Mouse (Mus musculus) embryonic facial prominence, embryonic 11.5 days (tissue): Measurements from ENCODE around the gene Pde2a. TPM values are rescaled to one million over a fixed set of nuclear protein-coding genes. Genes with fewer than 3 reads are reported as not detected.
A peak's percentile ranks its signal among the peaks of the same experiment; 100 is the strongest.

Experiments used
- ATAC-seq: fragments of 200-750 bp; cut with Nextera tagmentation; replicated peaks from 2 replicates; pipeline ENCODE4 v1.8.0; 2017; ENCODE audit warnings: low read depth; ENCODE audit not compliant: insufficient number of reproducible peaks, low FRiP score, low TSS enrichment
- DNase-seq: peaks from one replicate; pipeline ENCODE4 v3.0.0-alpha.2; 2015; ENCODE audit warnings: low spot score
- H3K27ac ChIP-seq: fragments of 300-500 bp; sonication (generic); replicated peaks from 2 replicates; pipeline ENCODE4 v1.5.1; 2014; ENCODE audit warnings: mild to moderate bottlenecking, low read depth, low read length, control low read depth
- H3K27me3 ChIP-seq: fragments of 300-500 bp; sonication (generic); 2 replicates; pipeline ENCODE4 v1.6.1; 2014; ENCODE audit warnings: mild to moderate bottlenecking, low read length, moderate library complexity, mixed read lengths; ENCODE audit not compliant: control insufficient read depth, insufficient read depth
- H3K36me3 ChIP-seq: fragments of 300-500 bp; sonication (generic); replicated peaks from 2 replicates; pipeline ENCODE4 v1.6.1; 2014; ENCODE audit warnings: low read depth, mild to moderate bottlenecking, low read length, moderate library complexity, mixed read lengths; ENCODE audit not compliant: control insufficient read depth, insufficient read depth
- H3K4me1 ChIP-seq: fragments of 300-500 bp; sonication (generic); 2 replicates; pipeline ENCODE4 v1.6.1; 2014; ENCODE audit warnings: low read length, mixed read lengths; ENCODE audit not compliant: control insufficient read depth, insufficient read depth
- H3K4me2 ChIP-seq: fragments of 300-500 bp; sonication (generic); 2 replicates; pipeline ENCODE4 v1.6.1; 2014; ENCODE audit warnings: low read depth, mild to moderate bottlenecking, control low read depth, low read length, moderate library complexity
- H3K4me3 ChIP-seq: fragments of 300-500 bp; sonication (generic); 2 replicates; pipeline ENCODE4 v1.5.1; 2014; ENCODE audit warnings: low read depth, low read length, control low read depth
- H3K9ac ChIP-seq: fragments of 300-500 bp; sonication (generic); replicated peaks from 2 replicates; pipeline ENCODE4 v1.6.1; 2014; ENCODE audit warnings: mild to moderate bottlenecking, control low read depth, low read length
- H3K9me3 ChIP-seq: fragments of 300-500 bp; sonication (generic); replicated peaks from 2 replicates; pipeline ENCODE4 v1.6.1; 2016; ENCODE audit warnings: mild to moderate bottlenecking, low read length, inconsistent platforms, mixed read lengths; ENCODE audit not compliant: control insufficient read depth
- WGBS: fragments of 180-500 bp; shearing (Covaris S2); extraction: QIAGEN DNeasy Blood & Tissue Kit; methylation state at CpG from one replicate; pipeline ENCODE4 v1.1.7; 2014; 5-methylcytosine and 5-hydroxymethylcytosine counted together
- polyA plus RNA-seq: library from polyadenylated mRNA; unstranded; fragments of >200 nt; fragmentation: Nextera tagmentation; extraction: Ambion mirVana; gene quantifications from 2 replicates; pipeline ENCODE4 v1.2.1, GENCODE M21; 2014

Gene Pde2a
- polyA plus RNA-seq, 1 experiment from 2014 or later, result 10.6 TPM

DNA sequence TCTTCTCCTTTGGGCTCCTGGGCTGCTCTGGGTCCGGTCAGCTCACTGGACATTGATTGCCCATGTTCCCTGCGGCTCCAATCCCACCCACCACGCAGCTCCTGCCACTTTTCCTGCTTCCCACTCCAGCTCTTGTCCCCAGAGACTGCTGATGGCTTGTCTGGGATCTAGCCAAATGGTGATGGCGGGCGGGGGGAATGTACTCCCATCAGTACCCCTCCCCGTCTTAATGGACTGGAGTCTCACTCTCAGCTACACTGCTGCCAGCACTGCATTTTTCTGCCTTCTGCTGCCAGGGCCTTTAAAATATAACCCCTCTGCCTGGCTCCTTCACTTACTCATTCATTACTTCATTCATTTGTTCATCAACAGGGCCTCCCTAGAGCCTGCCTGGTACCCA is 2.5 kb downstream of the Pde2a start:
- ATAC-seq (no peak), DNase-seq (no peak)
- Histone ChIP-seq H3K36me3 (no peaks in the 10 kb centered on the region), H3K9me3 (no peaks in the 10 kb centered on the region), H3K4me2 (no peak overlapping the region), H3K9ac (no peak overlapping the region), H3K4me3 (no peak overlapping the region), H3K4me1 (no peaks in the 10 kb centered on the region), H3K27me3 (no peaks in the 10 kb centered on the region), H3K27ac (no peak overlapping the region)
- WGBS, result 79% methylated on average over 6 of the region's 6 CpGs

DNA sequence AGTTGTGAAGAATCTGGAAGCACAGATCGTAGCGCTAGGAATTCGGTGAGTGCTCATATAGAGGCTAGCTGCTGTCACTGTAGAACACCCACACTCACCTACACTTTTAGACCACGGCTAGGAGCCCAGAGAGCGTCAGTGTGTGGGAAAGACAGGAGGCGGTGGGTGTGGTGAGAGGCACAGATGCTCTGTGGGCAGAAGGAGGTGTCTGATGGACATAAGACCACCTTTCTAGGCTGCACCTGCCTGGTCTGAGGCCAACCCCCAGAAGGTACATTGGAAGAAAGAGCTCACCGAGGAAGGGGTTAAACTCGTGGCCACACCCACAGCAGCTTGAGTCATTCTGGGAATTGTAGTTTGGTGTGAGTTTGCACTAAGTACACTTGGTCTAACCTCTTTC is 5.2 kb downstream of the Pde2a start:
- no peak overlapping the region for H3K27ac ChIP-seq
- H3K4me3 ChIP-seq, result no peak overlapping the region
- DNase-seq, result no peak
- 64% methylated on average over 8 of the region's 8 CpGs for WGBS
- no peaks in the 10 kb centered on the region for H3K36me3 ChIP-seq
- H3K9ac ChIP-seq, result no peak overlapping the region
- H3K4me2 ChIP-seq, result no peak overlapping the region
- H3K4me1 ChIP-seq, result no peaks in the 10 kb centered on the region
- no peak for ATAC-seq
- no peaks in the 10 kb centered on the region for H3K27me3 ChIP-seq
- no peaks in the 10 kb centered on the region for H3K9me3 ChIP-seq

DNA sequence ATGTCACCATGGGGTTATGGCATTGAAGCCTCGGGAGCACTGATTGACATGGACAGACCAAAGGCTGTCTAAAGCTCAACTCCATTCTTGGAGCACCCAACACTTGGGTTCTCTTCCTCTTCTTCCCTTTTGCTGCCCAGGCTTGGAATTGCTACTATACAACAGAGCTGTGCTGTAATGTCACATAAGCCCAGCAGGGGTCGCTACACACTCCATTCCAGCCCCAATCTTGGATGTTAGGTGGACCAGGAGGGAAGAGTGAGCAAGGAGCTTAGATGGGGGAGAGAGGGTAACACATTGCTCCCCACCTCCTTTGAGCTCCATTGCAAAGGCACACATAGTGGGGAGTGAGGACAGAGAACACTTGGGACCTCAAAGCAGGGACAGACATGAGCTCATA is 6.2 kb downstream of the Pde2a start:
- Histone ChIP-seq H3K36me3 (no peaks in the 10 kb centered on the region), H3K27me3 (no peaks in the 10 kb centered on the region), H3K4me2 (no peak overlapping the region), H3K9ac (no peak overlapping the region), H3K4me3 (no peak overlapping the region), H3K27ac (no peak overlapping the region), H3K4me1 (no peaks in the 10 kb centered on the region), H3K9me3 (no peaks in the 10 kb centered on the region)
- DNase-seq (peak; percentile 45), ATAC-seq (no peak)
- 13% methylated on average over 2 of the region's 2 CpGs for whole genome bisulfite sequencing

DNA sequence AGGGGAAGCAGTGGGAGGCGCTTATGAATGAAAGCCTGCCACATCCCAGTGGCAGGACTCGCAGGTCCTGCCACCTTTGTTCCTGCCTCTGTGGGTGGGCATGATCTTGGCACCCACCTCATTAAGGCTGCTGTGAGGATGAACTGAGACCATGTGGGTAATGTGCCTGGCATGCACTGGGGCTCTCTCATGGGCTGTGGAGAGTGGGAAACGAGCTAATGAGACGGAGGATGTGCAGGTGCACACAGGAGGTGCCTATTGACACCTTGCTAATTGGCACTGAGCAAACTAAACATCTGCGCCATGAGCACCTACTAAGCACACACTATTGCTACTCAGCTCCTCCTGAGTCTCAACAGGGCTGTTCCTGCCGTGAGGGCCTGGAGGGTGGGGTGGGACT is 13.5 kb downstream of the Pde2a start:
- no peak overlapping the region for H3K4me2 ChIP-seq
- H3K4me3 ChIP-seq, result no peak overlapping the region
- no peak for DNase-seq
- no peak overlapping the region for H3K27ac ChIP-seq
- H3K9ac ChIP-seq, result no peak overlapping the region
- H3K27me3 ChIP-seq, result no peaks in the 10 kb centered on the region; the same call in 1 of the 2 replicates
- WGBS, result 63% methylated on average over 6 of the region's 6 CpGs
- H3K9me3 ChIP-seq, result no peaks in the 10 kb centered on the region
- H3K4me1 ChIP-seq, result no peaks in the 10 kb centered on the region
- no peaks in the 10 kb centered on the region for H3K36me3 ChIP-seq
- no peak for ATAC-seq

DNA sequence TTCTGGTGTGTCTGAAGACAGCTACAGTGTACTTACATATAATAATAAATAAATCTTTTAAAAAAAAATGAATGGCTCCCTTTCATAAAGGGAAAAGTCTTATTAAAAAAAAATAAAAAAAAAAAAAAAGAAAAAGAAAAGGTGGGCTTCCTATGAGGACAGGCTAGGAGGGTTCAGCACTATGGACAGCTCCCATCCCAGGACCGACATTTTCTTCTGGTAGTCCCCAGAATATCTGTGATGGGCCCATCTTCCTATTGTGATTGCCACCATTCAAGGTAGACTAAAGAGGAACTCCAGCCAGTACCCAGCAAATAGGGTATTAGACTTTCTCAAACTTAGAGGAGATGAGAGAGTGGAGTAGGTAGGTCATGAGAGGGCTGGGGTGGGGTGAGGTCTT is 16.4 kb downstream of the Pde2a start:
- 18% methylated on average over 1 of the region's 1 CpGs for WGBS
- DNase-seq, result peak; percentile 83
- no peaks in the 10 kb centered on the region for H3K36me3 ChIP-seq
- H3K4me2 ChIP-seq, result no peak overlapping the region
- H3K27ac ChIP-seq, result no peak overlapping the region
- no peak for ATAC-seq
- no peaks in the 10 kb centered on the region for H3K4me1 ChIP-seq
- no peaks in the 10 kb centered on the region; the same call in 1 of the 2 replicates for H3K27me3 ChIP-seq
- H3K4me3 ChIP-seq, result no peak overlapping the region
- H3K9ac ChIP-seq, result no peak overlapping the region
- no peaks in the 10 kb centered on the region for H3K9me3 ChIP-seq

DNA sequence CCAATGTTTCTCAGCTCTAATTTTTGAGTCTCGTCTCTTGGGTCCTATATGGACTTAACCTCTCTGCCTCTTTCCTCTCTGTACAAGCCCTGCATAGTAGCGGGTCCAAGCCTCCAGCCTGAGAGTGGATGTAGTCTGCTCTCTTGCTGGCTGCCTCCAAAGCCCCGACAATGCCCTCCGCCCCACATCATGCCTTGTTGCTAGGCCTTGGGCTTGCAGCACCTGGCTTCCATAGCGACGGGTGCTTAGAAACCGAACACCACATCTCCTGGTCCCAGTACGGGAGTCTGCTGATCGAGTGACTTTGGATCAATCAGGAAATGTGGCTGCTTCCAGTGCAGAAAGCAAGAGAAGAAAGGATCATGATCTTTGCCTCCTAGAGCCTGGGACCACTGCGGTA is 21.6 kb downstream of the Pde2a start:
- H3K36me3 ChIP-seq, result no peaks in the 10 kb centered on the region
- H3K27me3 ChIP-seq, result no peaks in the 10 kb centered on the region
- DNase-seq, result no peak

DNA sequence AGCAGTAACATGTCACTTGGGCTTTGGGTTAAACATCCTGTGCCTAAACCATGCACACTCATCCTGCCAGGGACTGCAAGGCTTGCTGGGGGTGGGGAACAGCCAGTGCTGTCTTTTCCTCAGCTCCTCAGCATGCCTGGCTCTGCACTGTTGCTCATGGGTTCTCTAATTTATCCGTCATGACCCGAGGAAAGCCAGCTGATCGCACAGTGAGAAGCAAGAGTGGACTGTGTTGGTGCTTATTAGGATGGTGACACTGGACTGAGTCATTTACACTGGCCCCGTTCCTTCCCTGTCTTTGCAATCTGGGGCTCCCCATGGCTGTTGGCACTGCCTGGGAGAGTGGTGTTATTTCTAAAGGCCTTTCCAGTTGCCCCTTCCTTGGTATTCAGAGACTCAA is 22.7 kb downstream of the Pde2a start:
- no peak overlapping the region for H3K27ac ChIP-seq
- DNase-seq (no peak), ATAC-seq (no peak)
- no peak overlapping the region for H3K4me2 ChIP-seq
- H3K36me3 ChIP-seq, result no peaks in the 10 kb centered on the region
- WGBS, result 71% methylated on average over 4 of the region's 4 CpGs
- no peak overlapping the region for H3K9ac ChIP-seq
- no peak overlapping the region for H3K4me3 ChIP-seq
- no peaks in the 10 kb centered on the region for H3K27me3 ChIP-seq
- no peaks in the 10 kb centered on the region for H3K9me3 ChIP-seq
- H3K4me1 ChIP-seq, result no peaks in the 10 kb centered on the region

More for the DNA sequence above, 21.6 kb downstream of the Pde2a start:
- Histone ChIP-seq H3K9me3 (no peaks in the 10 kb centered on the region), H3K9ac (no peak overlapping the region), H3K4me1 (no peaks in the 10 kb centered on the region), H3K27ac (no peak overlapping the region), H3K4me2 (no peak overlapping the region), H3K4me3 (no peak overlapping the region)
- ATAC-seq, result no peak
- 55% methylated on average over 10 of the region's 10 CpGs for WGBS

DNA sequence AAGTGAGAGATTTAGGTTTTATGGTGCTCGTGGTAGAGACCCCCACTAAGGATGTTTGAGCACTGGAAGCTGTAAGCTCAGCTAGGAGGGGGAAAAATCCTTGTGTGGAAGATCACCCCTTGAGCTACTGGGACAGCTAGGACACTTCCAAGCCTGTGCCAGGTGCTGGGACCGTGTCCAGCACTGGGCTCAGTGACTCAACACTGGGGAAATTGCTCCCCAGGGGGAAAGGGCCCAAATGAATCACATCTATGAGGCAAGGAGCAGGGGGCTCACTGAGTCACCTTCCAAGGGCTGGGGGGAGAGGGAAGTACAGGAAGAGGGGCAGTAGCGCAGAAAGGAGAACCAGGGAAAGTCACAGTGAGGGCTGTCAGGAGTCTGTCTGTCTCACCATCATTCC is 28.4 kb downstream of the Pde2a start:
- Histone ChIP-seq H3K4me1 (no peaks in the 10 kb centered on the region), H3K27ac (no peak overlapping the region), H3K9me3 (no peaks in the 10 kb centered on the region), H3K4me2 (no peak overlapping the region), H3K27me3 (peaks cover 8% of the 10 kb centered on the region), H3K36me3 (no peaks in the 10 kb centered on the region), H3K9ac (no peak overlapping the region), H3K4me3 (no peak overlapping the region)
- ATAC-seq, result no peak
- 45% methylated on average over 3 of the region's 3 CpGs for WGBS
- DNase-seq, result no peak
